Mouse (Mus musculus): ENCODE measurements around the gene Tubb4a. TPM values are rescaled to one million over a fixed set of nuclear protein-coding genes. Genes with fewer than 3 reads are reported as not detected.

The Tubb4a gene
- polyA plus RNA-seq, 1 experiment from 2014 or later: 7.5 TPM

GRCm38 (mm10) chr17:57079919-57080318 lies 7.7 kb downstream of the Tubb4a start:
- no peak overlapping the region for H3K27ac ChIP-seq (replicated peaks in 1 of 2; ENCODE audit: control insufficient read depth in 1 of 2, insufficient read depth in 1 of 2, low read depth in 2 of 2, low read length in 2 of 2)
- no peaks in the 10 kb centered on the region for H3K9me3 ChIP-seq (ENCODE audit: control insufficient read depth, low read length)
- no peak overlapping the region for H3K4me3 ChIP-seq (ENCODE audit: control insufficient read depth in 1 of 2, insufficient read depth in 1 of 2, low read depth in 1 of 2, low read length in 2 of 2)
- H3K4me2 ChIP-seq (ENCODE audit: low read length): no peak overlapping the region
- H3K4me1 ChIP-seq (ENCODE audit: control insufficient read depth in 2 of 2, insufficient read depth in 2 of 2, low read length in 2 of 2): no peaks in the 10 kb centered on the region; a peak in 1 of 4 replicates
- ATAC-seq (ENCODE audit: insufficient number of reproducible peaks, insufficient read depth, low FRiP score, low read depth): no peak
- 74% methylated on average over 3 of the region's 3 CpGs for WGBS
- H3K36me3 ChIP-seq (ENCODE audit: control insufficient read depth, insufficient read depth, low read length): no peaks in the 10 kb centered on the region
- H3K27me3 ChIP-seq (ENCODE audit: control insufficient read depth, insufficient read depth, low read length): no peaks in the 10 kb centered on the region
- no peak overlapping the region for H3K9ac ChIP-seq (ENCODE audit: low read length)

GRCm38 (mm10) chr17:57078336-57078735 lies 9.2 kb downstream of the Tubb4a start, which contains the start of gene Dennd1c:
Dennd1c (minus strand) TSS chr17:57078514.
- Histone ChIP-seq H3K9ac (ENCODE audit: low read length) (no peak within 1 kb of the TSS; the same call in 1 of the 2 replicates), H3K27ac (replicated peaks in 1 of 2; ENCODE audit: control insufficient read depth in 1 of 2, insufficient read depth in 1 of 2, low read depth in 2 of 2, low read length in 2 of 2) (no peak within 1 kb of the TSS), H3K4me2 (ENCODE audit: low read length) (no peak within 1 kb of the TSS), H3K27me3 (ENCODE audit: control insufficient read depth, insufficient read depth, low read length) (no peaks in the 10 kb centered on the region), H3K4me3 (ENCODE audit: control insufficient read depth in 1 of 2, insufficient read depth in 1 of 2, low read depth in 1 of 2, low read length in 2 of 2) (no peak within 1 kb of the TSS), H3K4me1 (ENCODE audit: control insufficient read depth in 2 of 2, insufficient read depth in 2 of 2, low read length in 2 of 2) (no peaks in the 10 kb centered on the region; a peak in 1 of 4 replicates), H3K36me3 (ENCODE audit: control insufficient read depth, insufficient read depth, low read length) (no peaks in the 10 kb centered on the region), H3K9me3 (ENCODE audit: control insufficient read depth, low read length) (no peaks in the 10 kb centered on the region)
- ATAC-seq (ENCODE audit: insufficient number of reproducible peaks, insufficient read depth, low FRiP score, low read depth): no peak
- 42% methylated on average over 6 of the region's 6 CpGs for WGBS

GRCm38 (mm10) chr17:57076916-57077315 lies 10.7 kb downstream of the Tubb4a start:
- no peak overlapping the region for H3K27ac ChIP-seq (replicated peaks in 1 of 2; ENCODE audit: control insufficient read depth in 1 of 2, insufficient read depth in 1 of 2, low read depth in 2 of 2, low read length in 2 of 2)

GRCm38 (mm10) chr17:57070699-57071098 lies 16.9 kb downstream of the Tubb4a start:
- H3K27ac ChIP-seq (replicated peaks in 1 of 2; ENCODE audit: control insufficient read depth in 1 of 2, insufficient read depth in 1 of 2, low read depth in 2 of 2, low read length in 2 of 2): no peak overlapping the region
- H3K4me3 ChIP-seq (ENCODE audit: control insufficient read depth in 1 of 2, insufficient read depth in 1 of 2, low read depth in 1 of 2, low read length in 2 of 2): no peak overlapping the region
- H3K4me2 ChIP-seq (ENCODE audit: low read length): no peak overlapping the region
- no peak for ATAC-seq (ENCODE audit: insufficient number of reproducible peaks, insufficient read depth, low FRiP score, low read depth)
- H3K4me1 ChIP-seq (ENCODE audit: control insufficient read depth in 2 of 2, insufficient read depth in 2 of 2, low read length in 2 of 2): no peaks in the 10 kb centered on the region
- no peak overlapping the region for H3K9ac ChIP-seq (ENCODE audit: low read length)
- H3K36me3 ChIP-seq (ENCODE audit: control insufficient read depth, insufficient read depth, low read length): no peaks in the 10 kb centered on the region
- H3K9me3 ChIP-seq (ENCODE audit: control insufficient read depth, low read length): no peaks in the 10 kb centered on the region
- peaks cover 26% of the 10 kb centered on the region for H3K27me3 ChIP-seq (ENCODE audit: control insufficient read depth, insufficient read depth, low read length)
- WGBS: 8% methylated on average over 11 of the region's 11 CpGs

More at GRCm38 (mm10) chr17:57076916-57077315, 10.7 kb downstream of the Tubb4a start:
- no peaks in the 10 kb centered on the region for H3K36me3 ChIP-seq (ENCODE audit: control insufficient read depth, insufficient read depth, low read length)
- no peak for ATAC-seq (ENCODE audit: insufficient number of reproducible peaks, insufficient read depth, low FRiP score, low read depth)
- WGBS: 46% methylated on average over 3 of the region's 3 CpGs
- H3K4me2 ChIP-seq (ENCODE audit: low read length): no peak overlapping the region
- H3K9ac ChIP-seq (ENCODE audit: low read length): no peak overlapping the region
- H3K4me3 ChIP-seq (ENCODE audit: control insufficient read depth in 1 of 2, insufficient read depth in 1 of 2, low read depth in 1 of 2, low read length in 2 of 2): no peak overlapping the region
- H3K9me3 ChIP-seq (ENCODE audit: control insufficient read depth, low read length): no peaks in the 10 kb centered on the region
- peaks cover 4% of the 10 kb centered on the region; the same call in 1 of the 2 replicates for H3K27me3 ChIP-seq (ENCODE audit: control insufficient read depth, insufficient read depth, low read length)
- no peaks in the 10 kb centered on the region; a peak in 1 of 4 replicates for H3K4me1 ChIP-seq (ENCODE audit: control insufficient read depth in 2 of 2, insufficient read depth in 2 of 2, low read length in 2 of 2)

GRCm38 (mm10) chr17:57070272-57070671 lies 17.3 kb downstream of the Tubb4a start:
- no peaks in the 10 kb centered on the region for H3K9me3 ChIP-seq (ENCODE audit: control insufficient read depth, low read length)
- H3K36me3 ChIP-seq (ENCODE audit: control insufficient read depth, insufficient read depth, low read length): no peaks in the 10 kb centered on the region
- H3K4me1 ChIP-seq (ENCODE audit: control insufficient read depth in 2 of 2, insufficient read depth in 2 of 2, low read length in 2 of 2): no peaks in the 10 kb centered on the region
- no peak overlapping the region for H3K4me3 ChIP-seq (ENCODE audit: control insufficient read depth in 1 of 2, insufficient read depth in 1 of 2, low read depth in 1 of 2, low read length in 2 of 2)
- ATAC-seq (ENCODE audit: insufficient number of reproducible peaks, insufficient read depth, low FRiP score, low read depth): no peak
- no peak overlapping the region for H3K9ac ChIP-seq (ENCODE audit: low read length)
- H3K27ac ChIP-seq (replicated peaks in 1 of 2; ENCODE audit: control insufficient read depth in 1 of 2, insufficient read depth in 1 of 2, low read depth in 2 of 2, low read length in 2 of 2): no peak overlapping the region
- peaks cover 27% of the 10 kb centered on the region for H3K27me3 ChIP-seq (ENCODE audit: control insufficient read depth, insufficient read depth, low read length)
- no peak overlapping the region for H3K4me2 ChIP-seq (ENCODE audit: low read length)
- WGBS: 12% methylated on average over 9 of the region's 9 CpGs

GRCm38 (mm10) chr17:57066908-57067307 lies 20.7 kb downstream of the Tubb4a start:
- Histone ChIP-seq H3K4me1 (ENCODE audit: control insufficient read depth in 2 of 2, insufficient read depth in 2 of 2, low read length in 2 of 2) (peaks cover 6 to 7% of the 10 kb centered on the region in 2 experiments; a peak in 2 of 4 replicates), H3K9ac (ENCODE audit: low read length) (no peak overlapping the region), H3K36me3 (ENCODE audit: control insufficient read depth, insufficient read depth, low read length) (no peaks in the 10 kb centered on the region), H3K4me3 (ENCODE audit: control insufficient read depth in 1 of 2, insufficient read depth in 1 of 2, low read depth in 1 of 2, low read length in 2 of 2) (no peak overlapping the region), H3K27me3 (ENCODE audit: control insufficient read depth, insufficient read depth, low read length) (peaks cover 53% of the 10 kb centered on the region), H3K4me2 (ENCODE audit: low read length) (no peak overlapping the region), H3K27ac (replicated peaks in 1 of 2; ENCODE audit: control insufficient read depth in 1 of 2, insufficient read depth in 1 of 2, low read depth in 2 of 2, low read length in 2 of 2) (no peak overlapping the region), H3K9me3 (ENCODE audit: control insufficient read depth, low read length) (no peaks in the 10 kb centered on the region)
- no peak for ATAC-seq (ENCODE audit: insufficient number of reproducible peaks, insufficient read depth, low FRiP score, low read depth)
- WGBS: 37% methylated on average over 5 of the region's 5 CpGs

GRCm38 (mm10) chr17:57063031-57063430 lies 24.6 kb downstream of the Tubb4a start:
- 16% methylated on average over 8 of the region's 8 CpGs for WGBS
- Histone ChIP-seq H3K27ac (replicated peaks in 1 of 2; ENCODE audit: control insufficient read depth in 1 of 2, insufficient read depth in 1 of 2, low read depth in 2 of 2, low read length in 2 of 2) (no peak overlapping the region), H3K9me3 (ENCODE audit: control insufficient read depth, low read length) (no peaks in the 10 kb centered on the region), H3K4me2 (ENCODE audit: low read length) (no peak overlapping the region), H3K9ac (ENCODE audit: low read length) (no peak overlapping the region), H3K4me1 (ENCODE audit: control insufficient read depth in 2 of 2, insufficient read depth in 2 of 2, low read length in 2 of 2) (peaks cover 16 to 22% of the 10 kb centered on the region in 2 experiments; a peak in 3 of 4 replicates), H3K4me3 (ENCODE audit: control insufficient read depth in 1 of 2, insufficient read depth in 1 of 2, low read depth in 1 of 2, low read length in 2 of 2) (no peak overlapping the region), H3K36me3 (ENCODE audit: control insufficient read depth, insufficient read depth, low read length) (no peaks in the 10 kb centered on the region), H3K27me3 (ENCODE audit: control insufficient read depth, insufficient read depth, low read length) (peaks cover 47% of the 10 kb centered on the region)
- ATAC-seq (ENCODE audit: insufficient number of reproducible peaks, insufficient read depth, low FRiP score, low read depth): no peak

- no peak for ATAC-seq (ENCODE audit: insufficient number of reproducible peaks, insufficient read depth, low FRiP score, low read depth)
- 1% methylated on average over 22 of the region's 22 CpGs for WGBS
- peak overlapping the region; percentile 13 to 44; a peak in 3 of 4 replicates for H3K4me3 ChIP-seq (ENCODE audit: control insufficient read depth in 1 of 2, insufficient read depth in 1 of 2, low read depth in 1 of 2, low read length in 2 of 2)
- H3K9me3 ChIP-seq (ENCODE audit: control insufficient read depth, low read length): no peaks in the 10 kb centered on the region
- H3K27ac ChIP-seq (replicated peaks in 1 of 2; ENCODE audit: control insufficient read depth in 1 of 2, insufficient read depth in 1 of 2, low read depth in 2 of 2, low read length in 2 of 2): no peak overlapping the region
- H3K27me3 ChIP-seq (ENCODE audit: control insufficient read depth, insufficient read depth, low read length): peaks cover 47% of the 10 kb centered on the region
- H3K4me2 ChIP-seq (ENCODE audit: low read length): peak overlapping the region; percentile 77
- H3K36me3 ChIP-seq (ENCODE audit: control insufficient read depth, insufficient read depth, low read length): 0 out of 2 replicates have a peak, but pooled peaks cover 2% of the 10 kb centered on the region
- no peak overlapping the region for H3K9ac ChIP-seq (ENCODE audit: low read length)
- peaks cover 18 to 27% of the 10 kb centered on the region in 2 experiments; a peak in 3 of 4 replicates for H3K4me1 ChIP-seq (ENCODE audit: control insufficient read depth in 2 of 2, insufficient read depth in 2 of 2, low read length in 2 of 2)
Measured at GRCm38 (mm10) chr17:57062548-57062947, 25.0 kb downstream of the Tubb4a start.
